Mouse (Mus musculus): ENCODE data around the gene Nup153.

Nup153 gene

DNA sequence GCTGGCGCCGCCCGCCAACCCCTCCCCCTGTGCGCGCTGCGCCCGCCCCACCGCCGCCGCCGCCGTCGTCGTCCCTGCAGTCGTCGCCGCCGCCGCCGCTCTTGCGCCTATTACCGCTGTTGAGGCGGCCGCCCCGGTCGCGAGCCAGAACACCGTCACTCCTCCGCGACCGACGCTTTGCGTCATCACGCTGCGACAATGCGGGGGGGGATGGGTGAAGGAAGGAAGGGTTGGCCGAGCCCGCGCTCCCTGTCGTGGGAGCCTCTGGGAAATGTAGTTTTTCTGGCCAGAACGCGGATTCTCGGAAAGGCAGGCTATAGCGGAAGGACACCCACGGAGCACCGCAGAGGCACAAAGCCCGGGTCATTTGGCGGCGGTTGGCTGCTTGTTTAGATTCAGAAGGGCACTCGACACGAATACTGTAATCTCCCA is at the start of gene Nup153:
TSS of gene Nup153 (minus strand) at position 104 of the 432 bp plus-strand sequence.
- DNase-seq (ENCODE audit: low read depth, low spot score): peak; percentile 99

GRCm38 (mm10) chr13:46777461-46777860 is 49.7 kb upstream of the Nup153 start:
- DNase-seq (ENCODE audit: low read depth, low spot score): no peak

DNA sequence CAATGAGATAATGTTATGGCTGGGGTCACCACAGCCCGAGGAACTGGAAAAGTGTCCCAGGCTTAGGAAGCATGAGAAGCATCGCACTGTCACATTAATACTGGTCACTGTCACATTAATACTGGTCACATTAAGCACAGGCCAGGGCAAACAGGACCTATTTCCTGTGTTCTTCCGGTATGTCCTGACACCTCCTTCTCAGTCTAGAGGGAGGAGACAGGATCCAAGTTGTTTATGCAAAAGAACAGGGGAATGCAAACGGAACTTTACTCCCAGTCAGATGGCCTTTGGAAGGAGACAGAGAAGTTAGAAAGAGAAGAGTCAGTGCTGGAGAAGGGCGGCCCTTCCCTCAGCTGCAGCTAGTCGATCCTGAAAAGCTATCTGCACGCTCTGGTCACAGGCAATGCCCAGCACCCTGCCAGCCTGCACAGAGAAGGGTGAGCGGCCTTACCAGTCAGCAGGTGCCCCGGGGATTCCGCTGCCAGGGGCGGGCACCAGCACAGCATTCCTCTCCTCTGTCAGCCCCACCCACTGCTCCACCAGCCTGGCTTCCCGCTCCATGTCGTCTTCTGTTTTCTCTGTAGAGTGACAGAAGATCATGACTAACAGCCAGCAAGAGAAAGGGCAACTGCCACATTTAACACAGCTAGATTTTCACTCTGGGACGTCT is 49.0 kb upstream of the Nup153 start:
- peak; percentile 12 for DNase-seq (ENCODE audit: low read depth, low spot score)

DNA sequence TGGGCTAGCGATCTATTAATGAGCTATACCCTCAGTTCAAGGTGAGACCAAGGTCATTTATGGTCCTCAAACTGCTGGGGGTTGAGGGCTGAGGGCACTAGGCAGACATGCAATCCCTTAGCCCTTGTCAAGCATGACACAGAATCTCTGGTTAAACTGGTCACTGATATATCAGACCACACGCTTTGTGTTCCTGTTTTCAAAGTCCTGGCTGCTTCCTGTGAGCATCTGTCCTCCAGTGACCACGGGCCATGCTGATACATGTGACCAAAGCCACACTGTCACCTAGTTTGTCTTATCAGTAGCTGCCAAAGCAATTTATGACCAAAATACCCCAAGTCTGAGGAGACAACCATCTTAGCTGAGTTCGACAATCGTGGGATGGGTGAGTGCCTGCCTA is 47.3 kb upstream of the Nup153 start:
- no peak for DNase-seq (ENCODE audit: low read depth, low spot score)

- no peak for DNase-seq (ENCODE audit: low read depth, low spot score)
Observed at GRCm38 (mm10) chr13:46772581-46772980, 44.8 kb upstream of the Nup153 start.

DNA sequence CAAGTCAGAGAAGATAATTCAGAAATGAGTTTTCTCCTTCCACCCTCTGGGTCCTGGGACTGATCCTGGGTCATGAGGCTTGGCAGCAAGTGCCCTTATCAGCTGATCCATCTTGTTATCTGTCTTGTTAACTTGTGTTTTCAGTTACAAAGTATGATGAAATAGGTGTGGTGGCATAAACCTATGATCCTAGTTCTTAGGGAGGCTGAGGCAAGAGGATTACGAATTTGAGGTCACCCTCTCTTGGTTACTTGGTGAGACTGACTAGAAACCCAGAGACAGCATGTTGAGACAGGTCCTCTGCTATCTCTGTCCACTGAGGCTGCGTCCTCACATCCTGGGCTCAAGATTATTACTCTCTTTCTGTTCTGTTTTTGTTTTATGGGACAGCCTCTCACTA is 37.6 kb upstream of the Nup153 start:
- no peak for DNase-seq (ENCODE audit: low read depth, low spot score)

GRCm38 (mm10) chr13:46763210-46763609 is 35.5 kb upstream of the Nup153 start:
- DNase-seq (ENCODE audit: low read depth, low spot score): no peak

- DNase-seq (ENCODE audit: low read depth, low spot score): no peak
Observed at GRCm38 (mm10) chr13:46760921-46761320, 33.2 kb upstream of the Nup153 start.

GRCm38 (mm10) chr13:46759281-46759809 is 31.6 kb upstream of the Nup153 start:
- no peak for DNase-seq (ENCODE audit: low read depth, low spot score)

GRCm38 (mm10) chr13:46758627-46759026 is 30.9 kb upstream of the Nup153 start:
- no peak for DNase-seq (ENCODE audit: low read depth, low spot score)

DNA sequence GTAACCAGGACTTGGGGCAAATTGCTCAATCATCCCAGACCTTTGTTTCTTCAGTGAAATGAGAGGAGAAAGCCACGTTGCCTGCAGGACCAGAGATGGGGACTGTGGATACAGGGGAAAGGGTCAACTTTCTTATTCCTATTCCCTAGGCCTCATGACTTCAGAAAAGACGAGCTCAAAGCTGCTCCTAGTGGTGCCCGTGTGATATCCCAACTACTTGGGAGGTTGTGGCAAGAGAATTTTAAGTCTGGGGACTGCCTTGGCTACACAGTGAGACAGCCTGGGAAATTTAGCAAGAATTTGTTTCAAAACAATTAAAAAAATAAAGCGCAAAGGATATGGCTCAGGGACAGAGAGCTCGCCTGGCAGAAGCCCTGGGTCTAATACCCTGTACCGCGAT is 30.2 kb upstream of the Nup153 start:
- no peak for DNase-seq (ENCODE audit: low read depth, low spot score)

DNA sequence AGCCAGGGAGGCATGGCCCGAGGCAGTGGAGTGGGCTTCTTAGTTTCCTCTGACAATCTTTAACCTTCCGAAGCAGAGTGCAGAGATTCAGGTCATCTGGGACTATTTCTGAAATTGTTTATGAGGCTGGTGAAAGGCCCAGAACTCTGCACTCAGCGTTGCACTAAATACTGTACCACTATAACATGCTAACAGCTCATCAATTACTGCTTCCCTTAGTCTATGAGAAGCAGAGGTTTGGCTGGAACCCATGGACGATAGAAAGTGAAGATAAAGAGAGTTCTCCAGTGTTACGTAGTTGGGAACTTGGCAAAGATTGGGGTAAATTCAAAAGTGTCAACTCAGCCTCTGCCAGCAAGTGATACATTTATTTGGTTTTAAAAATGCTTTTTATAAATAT is 25.6 kb upstream of the Nup153 start:
- no peak for DNase-seq (ENCODE audit: low read depth, low spot score)

DNA sequence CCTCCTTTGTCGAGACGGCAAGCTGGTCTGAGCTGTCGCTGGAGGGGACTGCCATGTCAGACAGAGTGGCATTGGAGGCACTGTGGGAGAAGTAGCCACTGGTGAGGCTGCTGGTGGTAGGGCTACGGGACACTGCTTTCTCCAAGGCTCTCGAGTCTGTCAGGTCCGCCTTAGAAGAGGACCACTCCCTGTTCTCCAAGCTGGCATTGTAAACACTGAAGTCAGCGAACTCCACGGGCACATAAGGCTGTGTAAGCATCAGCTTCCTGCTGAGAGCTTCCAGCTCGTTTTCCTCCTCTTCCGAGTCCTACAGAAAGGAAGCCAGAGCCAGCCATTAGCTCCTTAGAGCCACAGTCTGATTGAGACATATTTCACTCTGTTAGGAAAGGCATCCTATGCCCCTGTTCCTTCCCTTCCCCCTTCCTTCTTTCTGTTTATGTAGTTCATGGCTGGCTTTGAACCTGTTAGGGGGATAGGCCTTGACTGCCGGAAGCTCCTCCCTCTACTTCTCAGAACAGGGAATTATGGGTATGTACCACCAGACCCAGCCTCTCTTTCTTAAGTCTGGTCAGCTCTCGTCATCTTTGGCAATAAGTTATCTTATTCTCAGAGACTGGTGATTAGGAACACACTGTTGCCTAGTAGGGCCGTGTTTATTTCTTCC is 25.0 kb upstream of the Nup153 start:
- no peak for DNase-seq (ENCODE audit: low read depth, low spot score)

GRCm38 (mm10) chr13:46748138-46748873 is 20.6 kb upstream of the Nup153 start:
- DNase-seq (ENCODE audit: low read depth, low spot score): no peak

DNA sequence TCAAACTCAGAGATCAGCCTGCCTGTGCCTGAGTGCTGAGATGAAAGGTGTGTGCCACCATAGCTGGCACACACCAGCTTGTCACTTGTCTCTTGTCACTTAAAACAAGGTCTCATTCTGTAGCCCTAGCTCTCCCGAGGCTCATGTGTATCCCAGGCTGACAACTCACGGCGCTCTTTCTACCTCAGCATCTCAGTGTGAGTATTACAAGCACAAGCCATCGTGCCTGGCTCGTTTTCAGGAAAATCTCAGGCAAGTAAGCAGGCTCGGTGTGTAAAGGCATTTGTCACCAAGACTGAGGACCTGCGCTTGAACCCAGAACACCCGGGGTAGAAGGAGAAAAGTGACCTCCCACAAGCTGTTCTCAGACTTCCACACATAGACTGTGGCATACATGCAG is 16.1 kb upstream of the Nup153 start:
- DNase-seq (ENCODE audit: low read depth, low spot score): no peak

DNA sequence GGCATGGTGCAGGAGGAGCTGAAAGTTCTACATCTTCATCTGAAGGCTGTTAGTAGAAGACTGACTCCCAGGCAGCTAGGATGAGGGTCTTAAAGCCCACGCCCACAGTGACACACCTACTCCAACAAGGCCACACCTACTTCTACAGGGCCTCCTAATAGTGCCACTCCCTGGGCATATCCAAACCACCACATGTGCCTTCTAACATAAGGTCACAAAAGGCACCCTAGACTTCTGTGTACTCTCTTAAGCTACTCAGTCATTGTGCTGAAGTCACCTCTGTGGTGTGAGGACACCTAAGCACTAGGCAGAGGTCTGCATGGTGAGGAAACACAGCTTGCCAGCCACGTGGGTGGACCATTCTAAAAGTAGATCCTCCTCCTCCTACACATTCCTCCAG is 14.6 kb upstream of the Nup153 start:
- DNase-seq (ENCODE audit: low read depth, low spot score): peak; percentile 21

DNA sequence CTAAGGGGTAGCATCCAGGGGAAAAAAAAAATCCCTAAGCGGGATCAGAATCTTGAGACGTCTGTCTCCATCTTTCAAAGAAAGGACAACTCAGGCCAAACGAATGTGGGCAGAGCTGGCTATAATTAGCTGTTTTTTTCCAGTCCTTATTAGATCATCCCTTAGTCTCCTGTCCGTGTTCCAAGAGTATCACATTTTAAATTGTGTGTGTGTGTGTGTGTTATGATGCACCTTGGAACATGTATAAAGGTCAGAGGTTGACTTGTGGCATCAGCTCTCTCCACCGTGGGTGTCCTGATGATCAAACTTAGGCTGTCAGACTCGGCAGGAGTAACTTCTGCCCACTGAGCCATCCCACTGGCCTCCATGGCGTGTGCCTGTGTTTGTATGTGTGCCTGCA is 11.7 kb upstream of the Nup153 start:
- no peak for DNase-seq (ENCODE audit: low read depth, low spot score)

DNA sequence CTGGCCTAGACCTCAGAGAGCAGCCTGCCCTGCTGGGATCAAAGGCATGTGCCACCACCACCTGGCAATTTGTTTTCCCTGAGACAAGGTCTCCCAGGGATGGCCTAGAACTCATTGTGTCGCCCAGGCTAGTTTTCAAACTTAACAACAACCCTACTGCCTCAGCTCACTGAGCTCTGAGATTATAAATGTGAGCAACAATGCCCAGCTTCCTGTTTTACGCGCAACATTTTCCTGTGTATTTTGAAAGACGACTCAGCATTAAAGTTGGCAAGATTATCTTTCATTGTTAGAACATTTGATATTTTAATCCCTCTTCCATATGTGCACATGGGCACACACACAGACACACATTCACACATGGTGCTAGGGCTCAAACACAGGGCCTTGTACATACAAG is 9.7 kb upstream of the Nup153 start:
- no peak for DNase-seq (ENCODE audit: low read depth, low spot score)

- peak; percentile 13 for DNase-seq (ENCODE audit: low read depth, low spot score)
Observed at GRCm38 (mm10) chr13:46736479-46736865, 8.7 kb upstream of the Nup153 start.

GRCm38 (mm10) chr13:46735808-46736478 is 8.2 kb upstream of the Nup153 start:
- peak; percentile 73 for DNase-seq (ENCODE audit: low read depth, low spot score)

- DNase-seq (ENCODE audit: low read depth, low spot score): no peak
Observed at GRCm38 (mm10) chr13:46735219-46735807, 7.6 kb upstream of the Nup153 start.

DNA sequence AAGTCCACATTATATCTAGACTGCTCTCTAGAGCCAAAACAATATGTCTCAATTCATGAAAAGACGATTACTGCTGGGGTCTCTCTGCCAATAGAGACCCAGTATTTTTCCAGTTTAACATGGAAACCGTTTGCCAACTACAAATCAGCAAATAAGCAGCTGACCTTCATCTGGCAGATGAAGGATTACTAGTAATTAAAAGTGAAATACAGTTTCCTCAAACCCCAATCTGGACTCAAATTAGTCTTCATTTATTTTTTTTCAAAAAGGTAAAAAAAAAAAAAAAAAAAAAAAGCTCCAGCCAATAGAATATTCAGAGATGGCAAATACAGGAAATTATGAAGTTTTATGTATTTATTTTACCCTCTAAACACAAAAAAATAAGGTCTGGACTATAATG is 2.3 kb upstream of the Nup153 start:
- no peak for DNase-seq (ENCODE audit: low read depth, low spot score)

Data from brain, adult 2 months (tissue).